In the genomic region with DNA sequence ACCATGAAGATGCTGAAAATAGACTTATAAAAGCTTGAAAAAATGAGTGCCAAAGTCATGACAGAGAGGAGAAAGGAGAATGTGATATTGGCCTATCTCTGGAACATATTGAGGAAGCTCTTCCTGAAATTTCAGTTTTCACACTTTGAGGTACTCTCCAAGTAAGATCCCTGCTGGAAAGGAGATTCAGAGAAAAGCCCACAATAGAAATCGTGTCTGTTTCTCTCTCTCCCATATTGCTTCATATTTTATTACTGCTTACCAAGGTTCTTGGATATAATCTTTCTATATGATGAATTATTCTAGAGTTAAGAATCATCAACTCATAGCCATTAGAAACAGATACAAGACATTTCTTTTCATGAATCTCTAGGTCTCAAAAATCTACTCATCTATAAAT, we compare ENCODE assay signal across 4 mouse cellular contexts.
DNase-seq lines count a peak whose midpoint lies in the region; ATAC-seq lines count a peak whose summit lies in the region.

No protein-coding gene starts in this region.

- ATAC-seq in frontal cortex, adult (ENCODE audit: low TSS enrichment), result peak; percentile 92

- peak; percentile 37 for DNase-seq in brain, adult 2 months (ENCODE audit: low read depth, low spot score)
- DNase-seq in left cerebral cortex, adult 11 months (ENCODE audit: low spot score), result peak; percentile 4
- DNase-seq in telencephalon, adult 2 months (ENCODE audit: low read depth, low spot score), result peak; percentile 27

Comparison
In these comparisons a context has a peak if more than half of its experiments do, and no peak if none do; other contexts are left out.
1. Peak in every context shown above with its lines: DNase-seq and ATAC-seq.